Mouse (Mus musculus): ENCODE data around the gene Smpx.

Gene Smpx

DNA sequence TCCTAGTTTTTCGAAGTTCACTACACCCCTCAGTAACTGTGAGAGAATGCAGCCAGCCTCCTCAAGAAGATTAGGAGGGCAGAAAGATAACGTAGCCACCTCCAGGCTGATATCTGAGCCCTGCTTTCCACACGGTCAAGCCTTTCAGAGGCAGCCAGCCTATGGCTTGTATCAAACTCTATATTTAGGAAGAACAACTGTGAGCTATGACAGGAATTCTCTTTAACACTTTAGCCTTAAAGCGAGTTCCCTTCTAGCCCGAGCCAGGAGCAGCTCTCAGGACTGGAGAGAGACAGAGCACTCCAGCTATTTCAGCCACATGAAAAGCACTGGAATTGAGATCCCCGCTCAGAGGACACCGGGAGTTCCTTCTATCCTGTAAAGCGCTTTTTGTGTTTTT is at the start of gene Smpx:
Smpx (plus strand) TSS at position 49 of the 400 bp plus-strand sequence.
- DNase-seq (ENCODE audit: low spot score in 2 of 2), result no peak

DNA sequence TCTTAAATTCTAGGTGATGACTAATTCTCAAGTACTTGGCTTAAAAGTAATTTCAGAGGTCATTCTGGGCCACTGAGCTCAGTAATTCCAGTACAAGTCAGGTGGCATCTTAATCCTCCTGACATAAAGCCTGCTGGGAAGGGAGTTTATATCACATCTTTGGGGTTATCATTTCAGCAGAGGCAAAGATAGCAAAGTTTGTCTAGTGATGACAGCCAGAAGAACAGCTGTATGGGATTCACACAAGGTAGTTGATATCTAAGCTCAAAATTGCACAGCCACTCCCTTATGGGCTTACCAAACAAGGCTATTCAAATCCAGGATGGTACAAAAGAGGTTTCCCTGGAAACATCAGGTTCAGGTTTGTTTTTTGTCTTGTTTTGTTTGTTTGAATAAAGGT is 43.7 kb upstream of the Smpx start:
- DNase-seq (ENCODE audit: low spot score in 2 of 2), result no peak

DNA sequence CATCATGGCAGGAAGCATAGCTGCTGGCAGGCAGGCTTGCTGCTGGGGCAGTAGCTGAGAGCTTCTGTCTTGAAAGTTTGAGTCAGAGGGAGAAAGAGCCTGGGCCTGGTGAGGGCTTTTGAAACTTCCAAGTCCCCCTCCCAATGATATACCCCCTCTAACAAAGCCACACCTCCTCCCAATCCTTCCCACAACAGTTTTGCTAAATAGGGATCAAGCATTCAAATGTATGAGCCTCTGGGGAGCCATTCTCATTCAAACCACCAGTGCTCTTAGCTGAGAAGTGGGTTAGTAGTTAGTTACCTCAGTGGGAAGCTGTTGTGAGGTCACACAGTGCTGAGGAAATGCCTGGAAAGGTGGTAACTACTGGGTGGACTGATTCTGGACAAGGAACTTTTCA is 41.4 kb upstream of the Smpx start:
- no peak for DNase-seq (ENCODE audit: low spot score in 2 of 2)

DNA sequence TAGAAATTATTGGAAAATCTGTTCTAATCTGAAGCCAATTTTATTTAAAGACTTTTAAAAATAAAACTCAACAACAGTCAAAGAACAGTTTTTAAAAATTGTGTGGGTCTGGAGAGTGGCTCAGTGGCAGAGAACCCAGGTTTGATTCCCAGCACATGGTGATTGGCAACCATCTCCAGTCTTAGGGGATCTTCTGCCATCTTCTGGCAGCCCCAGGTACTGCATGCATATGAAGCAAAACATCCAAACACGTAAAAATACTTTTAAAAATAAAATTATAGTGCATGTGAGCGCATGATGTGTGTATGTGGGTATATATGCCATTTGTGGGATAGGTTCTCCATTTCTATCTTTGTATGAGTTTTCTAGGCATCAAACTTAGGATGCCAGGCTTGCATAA is 26.9 kb upstream of the Smpx start:
- DNase-seq (ENCODE audit: low spot score in 2 of 2), result no peak

DNA sequence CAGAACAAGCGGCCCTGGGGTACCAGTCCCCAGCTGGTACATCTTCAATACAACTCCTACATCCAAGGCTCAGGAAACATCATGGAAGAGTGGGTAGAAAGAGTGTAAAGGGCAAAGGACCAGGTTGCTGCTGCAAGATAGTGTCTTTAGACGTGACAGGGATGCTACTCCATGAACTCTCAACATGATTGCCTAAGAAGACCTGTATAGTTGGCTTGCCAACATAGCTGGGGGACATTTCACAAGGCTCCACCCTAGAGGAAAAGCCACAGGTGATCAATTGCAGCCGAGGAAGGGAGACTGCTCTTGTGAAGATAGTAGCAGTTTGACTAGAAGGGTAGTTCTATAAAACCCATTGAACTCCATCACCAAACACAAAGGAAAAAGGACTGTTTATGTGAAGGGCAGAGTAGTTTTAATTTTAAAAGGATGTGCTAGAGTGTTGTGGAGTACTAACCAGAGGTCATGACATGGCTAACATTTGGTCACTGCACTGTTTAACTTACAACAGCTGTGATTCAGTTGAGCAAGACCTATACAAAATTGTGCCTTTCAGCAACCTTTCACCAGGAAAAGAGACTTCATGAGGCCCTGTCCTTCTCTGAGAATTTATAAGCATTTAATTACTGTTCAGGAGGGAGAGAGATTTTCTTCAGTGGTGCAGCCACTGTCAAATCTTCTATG is 23.9 kb upstream of the Smpx start:
- no peak for DNase-seq (ENCODE audit: low spot score in 2 of 2)

DNA sequence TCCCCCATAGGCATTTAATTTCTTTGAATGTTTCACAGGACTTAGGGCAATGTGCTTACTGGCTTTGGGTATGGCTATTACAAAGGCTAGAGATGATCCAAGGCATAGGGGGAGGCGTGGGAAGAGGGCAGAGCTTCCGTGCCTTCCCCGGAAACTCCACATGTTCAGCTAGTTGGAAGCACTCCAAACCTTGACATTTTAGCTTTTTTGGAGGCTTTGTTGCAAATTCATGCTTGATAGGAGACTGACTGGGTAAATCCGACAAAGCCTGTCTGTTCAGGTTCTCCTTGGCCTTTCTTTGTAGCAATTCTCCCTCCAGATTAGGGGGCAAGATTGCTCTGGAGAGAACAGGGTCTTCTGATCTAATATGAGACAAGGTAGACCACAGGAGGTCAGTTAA is 7.5 kb upstream of the Smpx start:
- no peak for DNase-seq (ENCODE audit: low spot score in 2 of 2)

DNA sequence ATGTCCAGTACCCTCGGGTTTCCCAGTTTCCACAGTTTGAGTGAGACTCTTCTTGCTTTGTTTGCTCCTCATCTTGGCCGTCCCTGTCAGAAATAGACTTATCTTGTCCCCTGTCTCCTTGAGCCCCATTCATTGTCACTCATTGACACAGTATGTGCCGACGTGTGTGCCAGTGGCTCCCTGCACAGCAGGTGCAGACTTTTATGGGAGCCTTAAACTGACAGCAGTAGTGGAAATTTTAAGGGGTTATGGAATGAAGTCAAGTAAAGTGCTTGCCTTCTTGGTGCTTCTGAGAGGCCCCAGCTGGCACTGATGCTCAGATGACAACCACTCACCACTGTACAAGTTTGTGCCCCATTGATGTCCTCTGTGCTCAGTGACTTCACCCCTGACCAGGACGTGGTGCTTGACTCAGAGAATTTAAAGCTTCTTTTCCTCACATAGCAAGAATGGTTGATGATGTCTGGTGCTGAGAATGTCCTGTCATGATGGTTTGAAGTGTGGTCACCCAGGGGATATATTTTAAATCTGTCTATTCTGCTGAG is 1.0 kb upstream of the Smpx start:
- no peak for DNase-seq (ENCODE audit: low spot score in 2 of 2)

DNA sequence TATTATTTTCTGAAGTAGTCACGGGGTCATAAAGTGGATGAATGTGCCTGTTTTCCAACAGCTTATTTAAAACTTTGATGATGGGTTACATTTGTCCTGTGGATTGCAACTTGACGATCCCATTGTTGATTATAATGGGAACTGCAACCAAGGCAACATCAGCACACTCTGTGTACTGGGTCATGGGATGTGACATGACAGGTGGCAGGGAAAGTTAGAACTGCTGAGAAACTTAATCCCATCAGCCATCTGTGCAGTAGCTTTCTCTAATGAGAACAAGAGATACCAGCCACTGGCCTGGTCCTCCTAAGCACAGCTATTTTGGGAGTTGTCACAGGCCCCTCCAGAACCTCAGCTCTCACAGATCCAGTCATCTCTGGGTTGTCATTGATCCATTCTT is 8.5 kb downstream of the Smpx start:
- no peak for DNase-seq (ENCODE audit: low spot score in 2 of 2)

DNA sequence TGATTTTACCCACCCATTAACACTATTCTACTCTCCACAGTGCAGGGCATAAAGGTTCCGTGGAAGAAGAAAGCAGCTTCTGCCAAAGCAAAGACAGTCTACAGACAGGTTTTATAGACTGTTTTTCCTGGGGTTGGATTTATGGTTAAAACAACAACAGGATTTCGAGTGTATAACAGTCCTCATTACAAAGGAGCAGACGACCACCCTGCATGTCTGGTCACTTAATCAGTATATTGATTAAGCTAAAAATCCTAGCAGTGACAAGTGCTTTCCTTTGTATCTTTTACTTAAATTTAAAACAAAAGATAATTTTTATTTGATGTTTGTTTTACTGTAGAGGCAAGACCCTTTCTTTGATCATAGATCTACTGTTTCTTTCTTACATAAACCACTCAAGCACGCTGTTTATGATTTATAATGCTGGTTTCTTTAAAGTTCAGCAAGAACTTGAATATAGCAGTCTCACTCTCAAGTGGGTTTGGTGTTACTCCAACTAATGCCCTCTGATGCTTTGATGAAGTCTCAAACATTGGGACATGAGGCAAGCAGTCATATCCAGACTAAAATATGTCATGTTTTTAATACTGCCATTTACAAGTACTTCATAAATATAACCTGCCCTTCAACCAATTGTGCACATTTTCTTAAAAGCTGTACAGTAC is 10.0 kb downstream of the Smpx start:
- DNase-seq (ENCODE audit: low spot score in 2 of 2), result no peak

DNA sequence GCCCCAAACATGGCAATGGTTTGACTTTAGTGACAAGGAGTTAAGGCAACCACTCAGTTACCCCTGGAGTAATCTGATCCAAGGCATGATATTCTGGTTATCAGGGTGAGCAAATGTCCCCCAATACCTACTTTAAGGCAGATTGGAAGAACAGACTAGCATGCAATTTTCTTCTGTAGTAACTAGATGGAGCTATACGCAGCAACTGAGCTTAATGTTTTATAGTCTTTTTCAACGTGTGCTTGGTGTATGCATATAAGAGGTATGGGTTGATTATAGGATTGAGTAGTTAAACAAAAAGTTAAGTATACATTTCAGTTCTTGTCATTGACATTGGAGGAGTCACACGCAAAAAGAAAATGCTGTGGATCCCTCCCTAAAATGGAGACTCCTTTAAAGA is 21.2 kb downstream of the Smpx start:
- no peak for DNase-seq (ENCODE audit: low spot score in 2 of 2)

DNA sequence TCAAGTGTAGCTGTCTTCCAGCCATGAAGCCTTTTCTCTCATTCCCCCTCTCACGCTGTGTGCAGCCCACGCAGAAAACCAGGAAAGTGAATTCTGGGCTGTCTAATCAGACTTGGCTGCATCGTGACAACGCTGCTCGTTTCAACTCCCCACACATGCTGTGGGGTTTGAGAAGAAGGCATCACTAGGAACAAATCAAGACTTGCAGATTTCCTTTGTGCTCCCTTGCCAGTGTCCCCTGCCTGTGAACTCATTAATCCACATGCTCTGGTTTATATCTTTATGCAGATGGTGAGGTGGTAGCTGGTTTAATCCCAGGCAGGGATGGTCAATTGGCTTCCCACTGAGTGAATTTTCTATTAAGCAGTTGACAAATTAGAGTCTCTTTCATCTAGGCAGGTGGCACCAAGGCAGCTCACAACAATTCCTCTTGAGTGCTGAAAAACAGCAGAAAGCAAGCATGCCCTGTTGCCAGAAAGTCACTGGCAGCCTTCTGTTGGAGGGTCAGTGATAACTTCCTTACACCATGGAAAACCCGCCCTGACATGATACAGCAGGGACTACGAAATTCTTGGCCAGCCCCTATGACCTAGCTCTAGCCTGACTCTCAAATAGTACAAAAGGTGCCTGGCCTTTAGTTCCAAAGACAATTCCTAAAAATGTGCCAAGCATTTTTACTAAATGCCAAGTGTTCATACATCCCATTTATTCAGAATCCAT is 32.1 kb downstream of the Smpx start:
- DNase-seq (ENCODE audit: low spot score in 2 of 2), result peak; percentile 19 to 22

DNA sequence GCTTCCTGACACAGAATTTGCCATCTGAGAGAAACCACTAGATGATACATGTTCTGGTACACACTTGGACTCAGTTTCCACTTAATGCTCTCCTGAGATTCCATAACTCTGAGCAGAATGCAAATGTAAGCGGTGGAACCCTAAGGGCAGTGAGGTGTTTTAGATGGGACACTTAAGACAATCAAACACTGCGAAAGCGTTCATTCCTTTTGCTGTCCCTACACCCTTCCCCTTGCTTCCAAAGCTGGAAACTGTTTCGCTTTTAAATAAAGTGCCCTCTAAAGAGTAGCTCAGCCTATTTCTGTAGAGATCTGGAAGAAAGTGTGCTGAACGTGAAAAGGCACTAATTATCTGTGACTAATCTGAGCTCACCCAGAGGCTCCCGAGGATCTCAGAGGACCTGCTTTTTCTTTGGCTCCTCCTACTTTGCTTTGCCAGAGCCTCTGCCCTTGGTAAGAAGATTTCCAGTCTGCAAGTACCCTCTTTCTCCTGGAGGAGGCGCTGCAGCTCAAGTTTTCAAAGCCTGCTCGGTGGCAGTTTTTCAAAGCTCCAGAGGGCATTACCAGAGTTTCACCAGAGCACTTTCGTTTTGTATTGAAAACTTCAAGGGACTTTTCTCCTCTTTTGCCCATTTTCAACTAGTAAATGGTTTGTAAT is 33.1 kb downstream of the Smpx start:
- peak; percentile 39 to 65 for DNase-seq (ENCODE audit: low spot score in 2 of 2)

DNA sequence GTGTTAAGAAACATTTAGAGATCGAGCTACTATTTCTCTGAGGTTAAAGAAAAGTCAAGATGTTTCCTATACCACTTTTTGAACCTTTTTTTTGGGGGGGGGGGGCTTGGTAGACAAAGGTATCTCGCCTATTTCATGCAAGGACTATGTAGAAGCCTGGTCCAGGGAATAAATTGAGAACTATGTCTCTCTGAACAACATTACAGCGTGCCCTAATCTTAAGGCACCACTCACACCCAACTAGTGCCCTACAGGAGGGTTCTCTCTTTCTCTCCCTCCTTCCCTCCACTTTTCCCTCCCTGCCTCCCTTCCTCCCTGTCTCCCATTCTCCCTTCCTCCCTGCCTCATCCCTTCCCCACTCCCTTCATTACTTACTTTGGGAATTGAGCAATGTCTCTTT is 33.6 kb downstream of the Smpx start:
- DNase-seq (ENCODE audit: low spot score in 2 of 2), result no peak

DNA sequence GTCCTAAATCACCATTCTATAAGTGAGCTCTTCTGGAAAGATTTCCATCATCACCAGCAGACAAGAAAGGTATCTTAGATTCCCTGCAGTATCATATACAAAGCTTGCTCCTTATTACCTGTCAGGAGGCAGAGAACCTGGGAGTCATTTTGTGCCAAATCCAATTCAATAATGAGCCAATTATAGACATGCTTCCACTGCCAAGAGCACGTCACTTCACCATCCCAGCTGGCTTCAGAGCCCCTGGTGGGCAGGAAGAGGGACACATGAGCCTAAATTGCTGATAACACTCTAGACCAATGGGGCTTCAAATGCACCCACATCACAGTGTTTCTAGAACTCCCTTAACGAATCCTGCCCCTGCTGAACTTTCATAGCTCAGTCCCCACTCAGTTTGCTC is 35.1 kb downstream of the Smpx start:
- no peak for DNase-seq (ENCODE audit: low spot score in 2 of 2)

DNA sequence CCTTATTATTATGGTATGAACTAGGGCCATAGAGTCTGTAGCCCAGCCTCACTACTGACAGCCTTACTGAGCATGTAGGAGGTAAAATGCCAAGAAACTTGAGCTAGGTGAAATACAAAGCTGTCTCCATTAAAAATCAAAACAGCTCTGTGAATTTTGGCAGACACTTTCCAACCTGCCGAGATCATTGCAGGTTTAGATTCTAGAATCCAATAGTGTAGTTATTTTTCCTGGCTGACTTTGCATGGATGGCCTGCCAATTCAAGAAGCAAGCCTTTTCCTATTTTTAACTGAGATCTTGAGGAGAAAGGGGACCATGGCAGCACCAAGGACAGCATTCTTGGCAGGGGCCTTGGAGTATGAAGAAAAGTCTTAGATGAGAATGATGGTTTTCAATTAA is 35.6 kb downstream of the Smpx start:
- no peak for DNase-seq (ENCODE audit: low spot score in 2 of 2)

DNA sequence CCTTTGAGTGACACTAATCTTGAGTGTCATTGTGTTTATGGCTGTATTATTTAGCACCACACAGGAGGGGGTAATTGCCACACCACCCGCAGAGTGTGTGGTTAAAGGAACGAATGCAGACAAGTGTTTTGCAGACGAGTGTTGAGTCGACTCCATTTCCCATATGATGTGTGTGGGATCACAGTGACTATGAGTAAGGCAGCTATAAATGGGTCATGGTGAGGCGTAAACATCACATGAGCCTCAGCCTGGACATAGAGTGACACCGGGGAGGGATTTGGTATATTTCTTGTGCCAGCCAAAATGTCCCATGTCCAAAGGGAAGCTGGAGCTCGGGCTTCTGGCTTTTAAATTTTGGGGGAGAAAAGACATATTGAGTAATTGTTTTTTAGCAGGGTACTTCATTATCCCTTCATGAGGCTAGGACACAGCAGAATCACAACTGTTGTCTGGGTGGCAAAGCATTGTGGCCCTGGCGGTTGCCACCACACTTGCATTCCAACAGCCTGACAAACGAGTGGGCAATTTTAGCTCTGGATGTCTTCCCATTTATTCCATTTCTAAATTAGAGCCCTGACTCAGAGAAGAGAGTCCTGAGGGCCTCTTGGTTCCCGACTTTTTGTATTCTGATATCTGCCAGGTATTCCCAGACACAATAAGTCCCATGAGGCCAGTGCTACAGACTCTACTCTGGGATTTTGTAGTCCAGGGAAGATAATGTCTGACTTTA is 49.3 kb downstream of the Smpx start:
- DNase-seq (ENCODE audit: low spot score in 2 of 2), result no peak

DNA sequence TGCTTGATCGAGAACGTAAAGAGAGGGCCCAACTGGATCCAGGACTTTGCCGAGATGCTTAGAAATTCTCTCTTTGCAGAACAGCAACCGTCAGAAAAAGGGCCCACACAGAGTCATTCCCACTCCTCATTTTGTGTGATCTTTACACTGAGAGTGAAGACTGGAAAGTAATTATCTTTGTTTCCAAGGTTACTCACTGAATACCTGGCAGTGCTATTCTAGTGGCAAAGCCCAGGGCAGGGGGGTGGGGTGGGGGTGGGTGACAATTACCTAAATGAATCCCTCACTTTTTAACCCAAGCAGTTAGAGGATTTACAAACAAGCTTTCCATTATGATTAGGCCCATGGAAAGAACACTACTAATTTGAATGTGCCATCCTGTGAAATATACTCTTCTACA is 55.8 kb downstream of the Smpx start:
- DNase-seq (ENCODE audit: low spot score in 2 of 2), result no peak

DNA sequence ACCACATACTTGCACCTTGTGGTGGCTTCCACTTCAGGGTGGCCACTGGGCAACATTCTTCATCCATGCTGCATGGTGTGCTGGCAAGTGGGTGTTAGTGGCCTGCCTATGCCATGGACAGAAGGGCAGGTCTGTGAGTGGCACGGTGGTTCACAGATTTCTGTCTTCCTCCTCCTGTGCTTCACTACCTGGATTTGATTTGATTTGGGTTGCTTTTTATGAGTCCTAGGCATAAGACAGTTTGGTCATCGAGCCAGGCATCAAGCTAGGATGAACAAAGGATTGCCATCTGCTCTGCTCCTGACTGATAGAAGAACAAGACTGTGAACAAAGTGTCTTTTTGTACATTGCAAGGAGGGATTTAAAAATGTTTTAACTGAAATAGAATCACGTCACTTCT is 63.8 kb downstream of the Smpx start:
- no peak for DNase-seq (ENCODE audit: low spot score in 2 of 2)

DNA sequence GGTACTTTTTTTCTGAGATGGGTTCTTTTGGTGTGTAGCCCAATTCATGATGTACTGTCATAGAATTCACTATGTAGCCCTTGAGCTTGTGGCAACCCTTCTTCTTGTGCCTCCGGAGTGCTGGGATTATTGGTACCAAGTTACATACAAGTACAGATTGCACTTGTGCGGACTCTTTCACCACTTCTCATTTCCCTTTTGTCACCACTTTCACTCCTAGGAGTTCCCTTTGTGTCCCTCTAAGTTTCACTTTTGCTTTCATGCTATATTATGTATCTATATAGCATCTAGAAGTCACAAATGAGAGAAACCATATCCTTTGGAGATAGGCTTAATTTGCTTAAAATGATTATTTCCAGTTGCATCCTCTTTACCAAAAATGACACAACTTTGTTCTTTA is 103.0 kb downstream of the Smpx start:
- DNase-seq (ENCODE audit: low spot score in 2 of 2), result no peak
